Mouse (Mus musculus): ENCODE results near the gene Themis3.

Gene Themis3

GRCm38 (mm10) chr17:66594435-66594834 lies at the start of gene Themis3:
Gene Themis3, minus strand, starts transcription at chr17:66594621.
- no peak for DNase-seq (ENCODE audit: low spot score)

DNA sequence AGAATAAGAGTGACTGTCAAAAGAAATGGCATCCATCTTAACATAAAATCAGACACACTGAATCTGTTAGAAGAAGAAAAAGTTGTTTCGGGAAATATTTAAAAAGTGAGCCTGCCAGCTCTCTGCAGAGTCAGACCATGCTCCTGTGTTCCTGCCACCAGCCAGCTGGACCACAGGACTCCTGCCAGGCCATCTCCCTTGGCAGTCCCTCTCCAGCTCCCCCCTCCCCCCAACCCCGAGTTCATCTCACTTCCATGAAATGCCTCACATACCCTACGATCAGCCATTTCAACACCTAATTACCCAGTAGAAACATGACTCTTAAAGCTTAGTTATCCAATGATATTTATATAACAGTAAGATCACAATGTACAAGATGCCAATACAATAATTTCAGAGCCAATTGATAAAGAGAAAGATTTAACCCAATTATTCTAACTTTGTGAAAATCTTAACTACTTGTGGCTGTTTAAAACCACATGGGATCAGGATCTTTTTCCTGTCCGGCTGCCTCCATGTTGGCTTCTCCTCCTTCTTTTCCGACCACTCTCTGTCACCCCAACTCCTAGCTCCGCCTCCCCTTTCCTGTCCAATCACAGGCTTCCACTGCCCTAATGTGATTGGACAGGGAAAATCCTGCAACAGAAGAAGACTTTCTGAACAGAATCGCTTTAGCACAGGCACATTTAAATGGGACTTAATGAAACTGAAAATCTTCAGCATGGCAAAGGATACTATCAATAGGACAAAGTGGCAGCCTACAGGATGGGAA lies 43.7 kb upstream of the Themis3 start:
- DNase-seq (ENCODE audit: low spot score) = no peak

- no peak for DNase-seq (ENCODE audit: low spot score)
Measured at GRCm38 (mm10) chr17:66619996-66620656, 25.7 kb upstream of the Themis3 start.

DNA sequence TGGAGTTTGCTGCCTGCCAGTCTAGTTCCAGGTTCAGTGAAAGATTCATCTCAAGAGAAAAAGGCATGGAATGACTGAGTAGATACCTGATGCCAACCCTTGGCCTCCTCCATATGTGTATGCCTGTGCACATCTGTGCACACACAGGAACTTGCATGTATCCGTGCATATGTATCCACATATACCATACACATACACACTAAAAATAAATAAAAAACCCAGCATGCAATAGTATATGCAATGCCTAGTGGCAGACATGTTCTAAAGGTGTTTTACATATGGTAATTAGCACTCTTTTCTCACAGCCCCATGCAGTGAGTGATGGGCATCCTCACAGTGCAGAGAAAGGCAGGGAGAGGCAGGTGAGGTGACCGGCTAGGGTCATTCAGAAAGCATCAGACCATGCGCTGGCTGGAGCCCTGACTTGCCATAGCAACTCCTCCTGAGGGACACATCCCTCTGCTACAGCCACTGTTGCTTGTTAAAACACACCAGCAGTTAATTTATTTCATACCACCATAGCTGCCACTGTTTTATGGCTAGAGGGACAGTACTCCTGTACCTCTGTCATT lies 24.9 kb upstream of the Themis3 start:
- no peak for DNase-seq (ENCODE audit: low spot score)

- DNase-seq (ENCODE audit: low spot score) = no peak
Measured at GRCm38 (mm10) chr17:66610032-66610431, 15.6 kb upstream of the Themis3 start.

- DNase-seq (ENCODE audit: low spot score) = no peak
Measured at GRCm38 (mm10) chr17:66604931-66605330, 10.5 kb upstream of the Themis3 start.

DNA sequence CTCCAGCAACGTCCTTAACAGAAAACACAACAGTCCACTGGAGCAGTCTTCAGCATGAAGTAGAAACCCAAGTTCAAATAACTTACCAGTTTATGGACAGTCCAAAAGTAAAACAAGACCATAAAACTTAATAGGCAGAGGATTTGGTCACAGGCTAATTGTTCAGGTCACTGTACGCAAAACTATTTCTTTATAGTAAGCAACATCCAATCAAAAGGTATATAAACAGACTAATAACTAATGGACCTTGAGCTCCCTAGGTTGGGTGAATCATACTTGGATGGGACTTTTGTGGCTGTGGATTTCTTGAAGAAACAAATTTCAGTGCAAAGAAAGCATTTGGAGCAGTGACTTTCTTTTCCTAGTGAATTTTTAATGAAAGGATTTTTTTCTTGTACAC lies 6.8 kb upstream of the Themis3 start:
- DNase-seq (ENCODE audit: low spot score) = no peak

DNA sequence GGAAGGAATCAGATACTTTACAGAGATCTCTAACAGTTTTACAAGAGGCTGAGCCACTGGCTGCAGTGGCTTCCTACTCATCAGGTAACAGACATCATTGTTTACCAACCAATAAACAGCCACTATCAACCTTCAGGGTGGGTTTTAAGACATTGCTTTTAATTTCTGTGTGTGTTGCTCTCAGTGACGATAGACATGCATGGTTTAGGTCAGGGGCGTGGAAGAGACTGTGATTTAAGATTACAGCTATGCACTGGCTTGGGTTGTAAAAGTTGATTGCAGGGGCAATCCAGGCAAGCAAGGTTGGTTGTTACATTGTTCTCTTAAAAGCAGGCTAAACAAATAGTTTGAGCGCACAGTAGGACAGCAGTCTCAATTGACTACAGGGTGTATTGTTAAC lies 1.4 kb upstream of the Themis3 start:
- DNase-seq (ENCODE audit: low spot score) = no peak

DNA sequence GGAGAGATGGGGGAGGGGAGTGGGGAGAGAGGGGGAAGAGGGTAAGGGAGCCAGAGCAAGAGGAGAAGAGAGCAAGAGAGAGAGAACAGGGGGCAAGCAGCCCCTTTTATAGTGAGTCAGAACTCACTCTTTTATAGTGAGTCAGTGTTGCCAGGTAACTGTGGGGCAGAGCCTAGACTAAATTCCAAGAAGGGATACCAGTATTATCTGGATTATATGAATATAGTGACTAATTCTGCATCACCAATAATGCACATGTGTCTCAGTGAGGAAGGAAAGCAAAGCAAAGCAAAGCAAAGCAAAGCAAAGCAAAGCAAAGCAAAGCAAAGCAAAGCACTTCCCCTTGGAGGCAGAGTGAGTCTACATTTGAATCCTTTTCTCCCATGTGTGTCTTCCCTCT lies 835 bp upstream of the Themis3 start:
- no peak for DNase-seq (ENCODE audit: low spot score)

DNA sequence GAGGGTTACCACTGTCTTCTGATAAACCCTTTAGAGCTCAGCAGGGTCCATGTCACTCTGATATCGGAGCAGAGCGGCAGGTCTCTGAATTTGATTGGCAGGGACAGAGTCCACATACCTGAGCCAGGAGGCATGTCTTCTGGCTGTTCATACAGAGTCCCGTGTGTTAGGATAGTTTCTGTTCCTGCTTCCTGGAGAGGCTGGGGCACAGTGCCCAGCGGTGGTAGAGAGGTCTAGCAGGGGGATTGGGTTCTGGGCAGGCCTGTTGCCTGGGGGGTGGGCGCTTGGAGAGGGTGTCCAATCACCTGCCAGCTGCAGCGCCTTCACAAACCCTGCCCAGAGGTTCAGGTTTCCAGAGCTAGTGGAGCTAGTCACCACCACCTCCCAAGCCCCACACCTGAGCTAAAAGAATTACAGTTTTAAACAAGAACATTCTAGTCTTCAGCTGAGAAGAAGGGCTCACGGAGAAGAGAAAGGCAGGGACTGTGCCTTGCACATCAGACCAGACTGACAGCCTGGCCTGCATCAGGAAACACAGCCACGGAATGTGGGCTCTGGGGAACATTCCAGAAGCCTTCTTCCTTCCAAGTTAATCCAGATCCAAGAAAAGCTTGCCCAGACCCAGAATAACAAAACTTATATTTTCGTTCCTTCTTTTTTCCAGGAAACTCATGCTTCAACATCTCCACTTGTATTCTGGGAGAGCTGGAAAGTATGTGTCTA lies 3.9 kb downstream of the Themis3 start:
- DNase-seq (ENCODE audit: low spot score) = no peak

DNA sequence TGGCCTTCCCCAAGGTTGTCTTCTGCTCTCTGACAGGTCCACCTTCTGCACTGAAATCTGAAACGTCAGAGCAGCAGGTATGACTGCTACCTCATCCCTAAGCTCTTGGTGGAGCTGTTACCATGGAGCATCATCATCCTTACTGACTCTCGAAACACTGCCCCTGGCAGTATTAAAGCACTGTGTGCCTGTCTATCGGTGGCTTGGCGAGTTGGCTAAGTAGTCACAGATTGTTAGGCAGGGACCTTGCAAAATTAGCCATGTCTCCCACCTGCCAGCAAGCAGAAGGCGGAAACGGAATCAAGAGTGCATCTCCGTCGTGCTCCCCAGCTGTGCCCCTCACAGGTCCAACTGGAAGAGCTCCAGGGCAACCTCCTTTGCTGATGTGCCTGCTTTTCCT lies 4.6 kb downstream of the Themis3 start:
- no peak for DNase-seq (ENCODE audit: low spot score)

GRCm38 (mm10) chr17:66586741-66587140 lies 7.7 kb downstream of the Themis3 start:
- no peak for DNase-seq (ENCODE audit: low spot score)

DNA sequence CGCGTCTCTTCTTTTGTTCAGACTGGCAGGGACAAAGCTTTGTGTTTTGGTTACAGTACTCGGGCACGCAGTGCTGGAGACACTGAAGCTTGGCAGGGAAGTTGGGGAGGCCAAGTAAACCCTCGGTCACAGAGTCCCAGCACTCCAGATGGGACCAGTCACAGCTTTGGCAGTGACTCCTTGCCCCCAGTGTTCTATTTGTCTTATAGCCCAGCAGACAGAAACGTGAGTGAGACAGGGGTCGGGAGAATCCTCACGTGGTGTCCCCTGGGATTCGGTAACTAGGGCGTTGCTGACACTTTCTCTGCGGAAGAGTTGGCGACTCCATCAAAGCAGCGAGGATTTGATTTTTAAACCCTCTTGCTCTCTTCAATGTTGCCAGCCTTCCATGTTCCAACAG lies 8.3 kb downstream of the Themis3 start:
- DNase-seq (ENCODE audit: low spot score) = no peak

DNA sequence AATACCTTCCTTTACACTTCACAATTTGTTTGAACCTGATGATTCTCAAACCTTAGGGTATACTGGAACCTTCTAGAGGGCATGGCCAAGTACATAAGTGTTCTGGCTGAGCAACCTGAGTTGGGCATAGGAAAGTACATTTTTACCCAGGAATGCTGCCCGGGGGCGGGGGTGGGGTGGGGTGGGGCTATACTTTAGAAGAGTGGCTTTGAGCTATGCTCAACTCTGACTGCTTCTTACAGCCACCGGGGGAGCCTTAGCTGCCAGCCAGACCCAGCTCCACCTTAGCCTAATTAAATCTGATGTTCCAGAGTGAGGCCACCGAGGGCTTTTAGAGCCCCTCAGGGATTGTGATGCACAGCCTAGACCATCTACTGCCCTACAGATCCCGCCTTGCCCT lies 13.4 kb downstream of the Themis3 start:
- DNase-seq (ENCODE audit: low spot score) = no peak

DNA sequence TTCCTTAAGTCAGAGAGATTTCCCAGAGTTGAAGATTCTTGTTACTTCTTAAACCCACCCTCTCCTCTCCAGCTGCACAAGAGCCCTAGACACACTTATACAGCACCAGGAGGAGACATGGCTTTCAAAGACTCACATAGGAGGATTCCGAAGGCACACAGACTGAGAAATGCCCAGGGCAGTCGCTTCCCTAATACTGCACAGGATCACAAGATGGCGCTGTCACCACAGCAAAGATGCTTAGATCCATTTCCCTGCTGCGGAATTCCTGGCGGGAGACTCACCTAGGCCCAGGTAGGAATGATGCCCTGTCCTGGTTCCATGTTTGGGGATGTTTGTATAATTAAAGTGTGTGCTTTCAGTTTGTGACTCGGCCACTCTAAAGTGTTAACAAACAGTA lies 16.4 kb downstream of the Themis3 start:
- DNase-seq (ENCODE audit: low spot score) = peak; percentile 58

DNA sequence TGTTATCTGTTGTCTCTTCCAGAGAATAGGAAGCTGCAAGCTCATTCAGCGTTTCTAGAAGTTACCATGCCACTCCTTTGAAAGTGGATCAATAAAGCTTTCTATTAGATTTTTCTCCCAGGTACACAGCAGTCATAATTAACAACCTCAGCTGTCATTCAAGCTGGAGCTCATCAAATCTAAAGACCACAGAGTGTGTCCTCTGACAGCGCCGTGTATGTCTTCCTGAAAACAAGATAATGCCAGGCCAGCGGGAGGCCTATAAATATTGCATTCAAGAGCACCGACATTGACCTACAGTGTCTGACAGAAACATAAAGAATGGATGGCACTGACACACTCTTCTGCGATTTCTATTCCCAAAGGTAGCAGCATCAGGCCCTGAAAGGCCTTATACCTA lies 16.9 kb downstream of the Themis3 start:
- DNase-seq (ENCODE audit: low spot score) = no peak

GRCm38 (mm10) chr17:66572677-66573060 lies 21.8 kb downstream of the Themis3 start:
- DNase-seq (ENCODE audit: low spot score) = no peak

- no peak for DNase-seq (ENCODE audit: low spot score)
Measured at GRCm38 (mm10) chr17:66571860-66572676, 22.4 kb downstream of the Themis3 start.

- peak; percentile 15 for DNase-seq (ENCODE audit: low spot score)
Measured at GRCm38 (mm10) chr17:66564213-66564612, 30.2 kb downstream of the Themis3 start.

GRCm38 (mm10) chr17:66563551-66563950 lies 30.9 kb downstream of the Themis3 start:
- DNase-seq (ENCODE audit: low spot score) = no peak

GRCm38 (mm10) chr17:66561380-66561779 lies 33.0 kb downstream of the Themis3 start:
- no peak for DNase-seq (ENCODE audit: low spot score)

Measured in layer of hippocampus, adult 11-12 months (tissue).